Mouse (Mus musculus) forebrain, embryonic 15.5 days (tissue): ENCODE results near the gene Serpina12. TPM values are rescaled to one million over a fixed set of nuclear protein-coding genes. Genes with fewer than 3 reads are reported as not detected.
A peak's percentile ranks its signal among the peaks of the same experiment; 100 is the strongest.

Experiments used
- ATAC-seq: fragments of 200-750 bp; cut with Nextera tagmentation; replicated peaks from 2 replicates; pipeline ENCODE4 v1.8.0; 2017; ENCODE audit warnings: mild to moderate bottlenecking, moderate TSS enrichment, moderate library complexity
- H3K27ac ChIP-seq: fragments of 300-500 bp; sonication (generic); replicated peaks from 2 replicates; pipeline ENCODE4 v1.5.1; 2015; ENCODE audit warnings: mild to moderate bottlenecking, inconsistent platforms
- H3K27me3 ChIP-seq: fragments of 300-500 bp; sonication (generic); 2 replicates; pipeline ENCODE4 v1.6.1; 2015; ENCODE audit warnings: inconsistent platforms
- H3K36me3 ChIP-seq: fragments of 300-500 bp; sonication (generic); 2 replicates; pipeline ENCODE4 v1.6.1; 2015; ENCODE audit warnings: mild to moderate bottlenecking, inconsistent platforms
- H3K4me1 ChIP-seq: fragments of 300-500 bp; sonication (generic); 2 replicates; pipeline ENCODE4 v1.6.1; 2015; ENCODE audit warnings: inconsistent platforms
- H3K4me2 ChIP-seq: fragments of 300-500 bp; sonication (generic); replicated peaks from 2 replicates; pipeline ENCODE4 v1.6.1; 2015; ENCODE audit warnings: mild to moderate bottlenecking, inconsistent platforms
- H3K4me3 ChIP-seq: fragments of 300-500 bp; sonication (generic); 2 replicates; pipeline ENCODE4 v1.5.1; 2015; ENCODE audit warnings: mild to moderate bottlenecking, inconsistent platforms
- H3K9ac ChIP-seq: fragments of 300-500 bp; sonication (generic); replicated peaks from 2 replicates; pipeline ENCODE4 v1.6.1; 2015; ENCODE audit warnings: mild to moderate bottlenecking, inconsistent platforms
- H3K9me3 ChIP-seq: fragments of 300-500 bp; sonication (generic); 2 replicates; pipeline ENCODE4 v1.6.1; 2016; ENCODE audit warnings: inconsistent platforms
- WGBS: fragments of 180-500 bp; shearing (Covaris S2); methylation state at CpG from one replicate; pipeline ENCODE4 v1.1.7; 2015; ENCODE audit warnings: mixed read lengths; 5-methylcytosine and 5-hydroxymethylcytosine counted together
- polyA plus RNA-seq: library from polyadenylated mRNA; unstranded; fragments of >200 nt; fragmentation: Nextera tagmentation; extraction: Ambion mirVana; gene quantifications from 2 replicates; pipeline ENCODE4 v1.2.1, GENCODE M21; 2015

The Serpina12 gene
- polyA plus RNA-seq, 1 experiment from 2014 or later: not detected

DNA sequence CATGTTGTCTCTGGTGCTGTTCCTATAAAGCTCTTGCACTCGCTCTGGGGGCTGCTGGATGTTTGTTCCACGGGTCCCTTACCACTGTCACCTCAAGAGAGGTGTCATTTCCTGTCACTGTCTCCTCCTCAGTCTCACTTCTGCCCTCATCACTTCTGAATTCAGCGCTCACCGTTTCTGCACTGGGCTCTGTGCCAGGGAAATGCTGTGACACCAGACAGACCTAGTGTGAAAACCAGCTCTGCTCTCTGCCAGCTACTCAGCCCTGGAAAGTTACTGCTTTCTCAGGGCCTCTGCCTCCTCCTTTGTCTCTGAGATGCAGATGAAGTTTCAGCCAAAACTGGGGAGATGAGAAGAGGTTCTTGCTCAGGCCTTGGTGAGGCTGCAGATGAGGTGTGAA is 12.8 kb upstream of the Serpina12 start:
- H3K36me3 ChIP-seq: no peaks in the 10 kb centered on the region
- peaks cover 8% of the 10 kb centered on the region for H3K4me1 ChIP-seq
- no peak overlapping the region for H3K9ac ChIP-seq
- H3K4me2 ChIP-seq: no peak overlapping the region
- no peaks in the 10 kb centered on the region for H3K27me3 ChIP-seq
- 21% methylated on average over 4 of the region's 4 CpGs for WGBS
- no peaks in the 10 kb centered on the region for H3K9me3 ChIP-seq
- H3K4me3 ChIP-seq: no peak overlapping the region
- H3K27ac ChIP-seq: no peak overlapping the region; the same call in 1 of the 2 replicates
- peak; percentile 69 for ATAC-seq

DNA sequence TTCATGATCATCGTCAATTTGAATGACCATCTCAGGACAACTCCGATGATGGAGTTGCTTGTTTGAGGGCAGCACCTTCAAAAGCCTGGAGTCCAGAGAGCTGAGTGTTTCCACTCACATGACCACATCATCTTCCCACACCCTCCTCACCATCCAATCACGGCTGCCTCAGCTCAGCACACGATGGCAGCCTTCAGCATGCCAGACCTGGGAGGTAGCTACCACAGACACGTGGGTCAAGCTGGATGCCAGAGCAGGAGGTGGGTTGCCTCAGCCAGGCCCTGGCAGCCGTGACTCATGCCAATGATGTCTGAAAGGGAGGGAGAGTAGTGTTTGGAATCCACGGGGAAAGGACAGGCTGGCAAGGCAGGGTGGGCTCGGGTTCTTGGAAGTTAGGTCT is 11.5 kb upstream of the Serpina12 start:
- H3K4me2 ChIP-seq: no peak overlapping the region
- H3K4me3 ChIP-seq: no peak overlapping the region
- 84% methylated on average over 8 of the region's 8 CpGs for WGBS
- no peak overlapping the region for H3K9ac ChIP-seq
- no peak overlapping the region for H3K27ac ChIP-seq
- no peak for ATAC-seq
- no peaks in the 10 kb centered on the region for H3K36me3 ChIP-seq
- no peaks in the 10 kb centered on the region for H3K9me3 ChIP-seq
- peaks cover 8% of the 10 kb centered on the region for H3K4me1 ChIP-seq
- H3K27me3 ChIP-seq: no peaks in the 10 kb centered on the region

DNA sequence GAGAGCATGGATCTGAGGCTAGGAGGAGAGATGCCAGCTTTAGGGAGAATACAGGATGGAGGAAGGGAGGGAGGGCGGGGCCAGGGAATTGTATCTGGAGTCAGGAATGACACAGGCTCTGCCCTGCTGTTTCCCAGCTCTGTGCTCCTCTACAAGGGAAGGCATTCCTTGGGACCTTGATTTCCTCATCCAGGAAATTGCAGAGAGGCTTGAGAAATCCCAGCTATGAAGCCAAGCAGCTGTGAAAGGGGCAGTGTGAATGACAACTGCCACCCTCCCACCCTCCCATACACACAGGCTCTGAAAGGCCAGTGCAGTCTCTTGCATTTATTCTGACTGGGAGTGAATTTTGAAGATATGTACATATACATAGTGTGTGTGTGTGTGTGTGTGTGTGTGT is 9.8 kb upstream of the Serpina12 start:
- Histone ChIP-seq H3K9ac (no peak overlapping the region), H3K9me3 (no peaks in the 10 kb centered on the region), H3K4me2 (no peak overlapping the region), H3K27me3 (no peaks in the 10 kb centered on the region), H3K27ac (no peak overlapping the region), H3K4me3 (no peak overlapping the region), H3K4me1 (peaks cover 8% of the 10 kb centered on the region), H3K36me3 (no peaks in the 10 kb centered on the region)
- no peak for ATAC-seq
- 53% methylated on average over 1 of the region's 1 CpGs for WGBS

DNA sequence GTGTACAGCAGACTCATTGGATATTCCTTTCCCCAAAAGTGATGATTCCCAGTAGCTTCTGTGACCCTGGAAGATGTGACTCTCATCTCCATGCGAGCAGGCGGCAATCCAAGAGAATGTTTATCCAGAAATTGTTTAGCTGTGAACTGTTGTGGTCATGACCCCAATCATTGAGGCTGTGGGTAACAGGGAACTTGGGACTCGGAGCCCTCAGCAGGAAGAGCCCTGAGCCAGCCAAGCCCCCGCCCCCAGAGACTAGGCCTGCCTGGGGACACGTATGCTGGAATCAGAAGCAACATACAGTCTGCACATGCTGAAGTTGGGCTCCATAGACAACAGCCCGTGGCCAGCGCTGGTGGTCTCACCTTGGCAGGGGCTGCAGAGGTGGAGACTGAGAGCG is 1.5 kb upstream of the Serpina12 start:
- WGBS: 88% methylated on average over 8 of the region's 8 CpGs
- Histone ChIP-seq H3K4me2 (no peak overlapping the region), H3K4me1 (no peaks in the 10 kb centered on the region), H3K4me3 (no peak overlapping the region), H3K9me3 (no peaks in the 10 kb centered on the region), H3K36me3 (no peaks in the 10 kb centered on the region), H3K27me3 (no peaks in the 10 kb centered on the region), H3K27ac (no peak overlapping the region), H3K9ac (no peak overlapping the region)
- no peak for ATAC-seq

DNA sequence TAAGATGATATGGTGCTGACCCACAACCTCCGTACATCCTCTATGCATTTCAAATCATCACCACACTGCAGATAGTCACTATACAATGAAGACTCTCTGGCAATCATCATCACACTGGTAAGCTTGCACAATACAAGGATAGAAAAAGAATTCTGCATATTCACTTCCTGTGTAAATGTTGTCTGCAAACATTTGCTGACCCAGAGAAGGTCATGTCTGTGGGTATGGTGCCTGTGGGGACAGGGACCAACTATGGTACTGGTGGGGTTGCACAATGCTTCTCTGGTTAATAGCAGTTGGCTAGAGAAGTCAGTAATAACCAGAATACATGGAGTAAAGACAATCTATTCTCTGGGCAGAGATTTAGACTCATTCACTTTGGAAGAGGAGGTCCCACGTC is 1.5 kb downstream of the Serpina12 start:
- Histone ChIP-seq H3K4me2 (no peak overlapping the region), H3K4me1 (no peaks in the 10 kb centered on the region), H3K27me3 (no peaks in the 10 kb centered on the region), H3K36me3 (no peaks in the 10 kb centered on the region), H3K27ac (no peak overlapping the region), H3K9me3 (no peaks in the 10 kb centered on the region), H3K9ac (no peak overlapping the region), H3K4me3 (no peak overlapping the region)
- no peak for ATAC-seq
- WGBS: 86% methylated on average over 2 of the region's 2 CpGs

DNA sequence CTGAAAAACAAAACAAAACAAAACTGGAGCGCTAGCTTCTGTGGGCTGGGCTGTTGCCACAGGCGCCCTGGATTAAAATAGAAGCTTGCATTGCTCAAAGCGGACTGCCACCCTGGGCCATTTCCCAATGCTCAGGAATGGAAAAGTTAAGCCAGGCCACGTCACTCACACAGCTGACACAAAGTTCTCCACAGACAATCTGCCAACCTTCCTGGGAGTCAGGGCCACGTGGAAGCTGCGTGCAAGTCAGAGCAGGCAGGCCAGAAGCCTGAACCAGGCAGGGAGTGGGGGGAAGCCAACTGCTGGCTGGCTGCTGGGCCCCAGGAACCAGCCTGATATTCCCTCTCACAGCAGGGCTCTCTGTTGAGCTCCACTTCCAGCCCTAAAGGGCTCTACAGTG is 2.8 kb downstream of the Serpina12 start:
- H3K4me2 ChIP-seq: no peak overlapping the region
- H3K9ac ChIP-seq: no peak overlapping the region
- no peaks in the 10 kb centered on the region for H3K4me1 ChIP-seq
- ATAC-seq: no peak
- H3K9me3 ChIP-seq: no peaks in the 10 kb centered on the region
- no peaks in the 10 kb centered on the region for H3K36me3 ChIP-seq
- no peaks in the 10 kb centered on the region for H3K27me3 ChIP-seq
- H3K27ac ChIP-seq: no peak overlapping the region
- 68% methylated on average over 6 of the region's 6 CpGs for WGBS
- H3K4me3 ChIP-seq: no peak overlapping the region

DNA sequence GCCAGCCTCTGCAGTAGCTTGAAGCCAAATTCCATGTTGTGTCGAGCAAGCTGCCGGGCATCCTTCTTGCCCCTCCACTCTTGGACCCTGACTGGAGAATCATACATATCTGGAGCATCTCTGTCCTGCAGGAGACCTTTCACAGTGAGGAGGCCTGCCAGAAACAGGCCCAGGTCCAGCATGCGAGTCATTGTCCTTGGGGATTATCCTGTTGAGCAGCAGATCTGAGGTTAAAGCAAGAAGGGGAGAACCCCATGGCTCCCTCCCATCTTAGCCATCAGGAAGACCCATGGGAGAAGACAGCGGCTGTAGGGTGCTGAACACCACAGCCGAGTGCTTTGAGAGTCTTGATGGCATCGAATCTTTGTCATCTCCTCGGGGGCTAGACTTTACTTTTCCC is 6.1 kb downstream of the Serpina12 start:
- no peak for ATAC-seq
- 95% methylated on average over 7 of the region's 7 CpGs for WGBS

DNA sequence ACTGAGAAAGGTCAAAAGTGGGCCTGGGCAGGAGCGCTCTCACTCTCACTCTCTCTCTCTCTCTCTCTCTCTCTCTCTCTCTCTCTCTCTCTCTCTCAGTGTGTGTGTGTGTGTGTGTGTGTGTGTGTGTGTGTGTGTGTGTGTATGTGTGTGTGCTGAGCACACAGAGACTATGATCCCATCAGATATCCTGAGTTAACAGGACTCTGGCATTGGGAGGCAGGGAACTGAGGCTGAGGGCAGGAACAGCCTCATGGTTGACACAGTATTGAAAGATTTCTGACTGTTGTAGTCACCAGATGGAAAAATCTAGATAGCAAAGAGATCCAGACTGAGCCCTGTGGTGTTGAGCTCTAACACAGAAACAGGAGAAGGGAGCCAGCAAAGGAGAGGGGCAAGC is 10.5 kb downstream of the Serpina12 start:
- H3K4me2 ChIP-seq: no peak overlapping the region
- no peak overlapping the region for H3K4me3 ChIP-seq
- H3K9me3 ChIP-seq: no peaks in the 10 kb centered on the region
- no peaks in the 10 kb centered on the region for H3K4me1 ChIP-seq
- no peak for ATAC-seq
- no peaks in the 10 kb centered on the region for H3K27me3 ChIP-seq
- H3K27ac ChIP-seq: no peak overlapping the region
- H3K9ac ChIP-seq: no peak overlapping the region
- 100% methylated on average over 1 of the region's 1 CpGs for WGBS
- H3K36me3 ChIP-seq: no peaks in the 10 kb centered on the region

More for the DNA sequence above, 6.1 kb downstream of the Serpina12 start:
- H3K9me3 ChIP-seq: no peaks in the 10 kb centered on the region
- no peak overlapping the region for H3K4me3 ChIP-seq
- no peaks in the 10 kb centered on the region for H3K27me3 ChIP-seq
- no peak overlapping the region for H3K4me2 ChIP-seq
- H3K9ac ChIP-seq: no peak overlapping the region
- H3K36me3 ChIP-seq: no peaks in the 10 kb centered on the region
- no peaks in the 10 kb centered on the region for H3K4me1 ChIP-seq
- no peak overlapping the region for H3K27ac ChIP-seq

DNA sequence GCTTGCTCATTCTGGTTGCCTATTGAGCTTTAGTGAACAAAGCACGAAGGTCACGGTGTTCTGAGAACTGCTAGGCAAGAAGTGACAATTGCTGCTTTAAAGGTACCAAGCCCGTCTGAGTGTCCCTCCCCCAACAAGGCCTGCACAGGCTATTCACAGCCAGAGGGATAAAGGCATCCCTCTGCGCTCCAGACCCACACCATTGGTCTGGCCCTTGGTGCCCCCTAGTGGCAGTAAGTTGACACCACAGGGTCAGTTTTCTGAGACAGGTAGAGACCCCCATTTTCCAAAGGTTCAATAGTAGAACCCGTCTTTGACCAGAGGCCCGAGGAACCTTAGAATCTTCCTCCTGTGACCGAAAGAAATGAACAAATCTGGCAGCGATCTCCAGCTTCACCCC is 14.3 kb downstream of the Serpina12 start:
- Histone ChIP-seq H3K4me1 (no peaks in the 10 kb centered on the region), H3K9me3 (no peaks in the 10 kb centered on the region), H3K4me2 (no peak overlapping the region), H3K36me3 (no peaks in the 10 kb centered on the region), H3K4me3 (no peak overlapping the region), H3K27ac (no peak overlapping the region), H3K9ac (no peak overlapping the region), H3K27me3 (no peaks in the 10 kb centered on the region)
- ATAC-seq: no peak
- WGBS: 40% methylated on average over 8 of the region's 8 CpGs

DNA sequence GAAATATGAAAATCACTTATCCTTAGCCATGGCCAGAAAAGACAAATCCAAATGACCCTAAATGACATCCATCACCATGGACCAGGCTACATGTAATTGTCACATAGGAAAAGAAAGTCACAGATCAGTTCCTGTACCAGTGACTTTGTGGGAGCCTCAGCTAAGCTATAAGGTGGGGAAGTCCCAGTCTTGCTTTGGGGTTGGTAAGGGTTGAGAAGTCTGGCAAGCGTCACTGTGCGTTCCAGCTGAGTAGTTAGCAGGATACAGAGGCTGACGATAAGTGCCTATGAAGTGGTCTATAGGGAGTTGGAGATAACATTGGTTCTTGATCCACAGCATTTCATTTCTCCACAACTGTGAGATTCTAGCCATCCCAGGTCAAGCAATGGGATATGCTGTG is 29.0 kb downstream of the Serpina12 start:
- Histone ChIP-seq H3K9ac (no peak overlapping the region), H3K4me1 (no peaks in the 10 kb centered on the region), H3K36me3 (no peaks in the 10 kb centered on the region), H3K4me2 (no peak overlapping the region), H3K9me3 (no peaks in the 10 kb centered on the region), H3K27me3 (no peaks in the 10 kb centered on the region), H3K27ac (no peak overlapping the region), H3K4me3 (no peak overlapping the region)
- 89% methylated on average over 3 of the region's 3 CpGs for WGBS
- ATAC-seq: no peak

DNA sequence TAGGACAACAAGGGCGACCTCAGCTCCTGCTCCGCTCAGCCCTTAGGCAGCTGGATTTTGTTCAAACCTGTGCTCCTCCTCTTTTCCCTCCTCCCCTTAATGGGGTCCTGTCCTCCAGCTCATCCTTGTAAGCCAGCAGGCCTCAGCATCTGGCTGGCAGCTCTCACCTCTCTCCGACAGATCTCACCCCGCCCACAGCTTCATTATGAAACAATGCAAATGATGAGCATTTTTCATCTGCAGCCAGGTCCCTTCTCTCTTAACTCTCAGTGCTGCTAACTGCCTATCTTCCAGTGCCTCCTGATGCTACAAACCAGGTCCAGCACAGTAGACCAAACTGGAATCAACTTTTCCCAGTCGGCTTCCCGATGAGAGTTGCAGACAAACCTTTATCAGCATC is 30.6 kb downstream of the Serpina12 start, which contains the start of gene Serpina9:
Gene Serpina9 (minus strand): TSS at position 136 of the 400 bp plus-strand sequence.
- ATAC-seq: no peak
- no peaks in the 10 kb centered on the region for H3K36me3 ChIP-seq
- H3K4me1 ChIP-seq: no peaks in the 10 kb centered on the region
- no peaks in the 10 kb centered on the region for H3K9me3 ChIP-seq
- no peaks in the 10 kb centered on the region for H3K27me3 ChIP-seq
- WGBS: 90% methylated on average over 6 of the region's 6 CpGs
- no peak within 1 kb of the TSS for H3K9ac ChIP-seq
- no peak within 1 kb of the TSS for H3K4me2 ChIP-seq
- H3K4me3 ChIP-seq: no peak within 1 kb of the TSS
- no peak within 1 kb of the TSS for H3K27ac ChIP-seq

DNA sequence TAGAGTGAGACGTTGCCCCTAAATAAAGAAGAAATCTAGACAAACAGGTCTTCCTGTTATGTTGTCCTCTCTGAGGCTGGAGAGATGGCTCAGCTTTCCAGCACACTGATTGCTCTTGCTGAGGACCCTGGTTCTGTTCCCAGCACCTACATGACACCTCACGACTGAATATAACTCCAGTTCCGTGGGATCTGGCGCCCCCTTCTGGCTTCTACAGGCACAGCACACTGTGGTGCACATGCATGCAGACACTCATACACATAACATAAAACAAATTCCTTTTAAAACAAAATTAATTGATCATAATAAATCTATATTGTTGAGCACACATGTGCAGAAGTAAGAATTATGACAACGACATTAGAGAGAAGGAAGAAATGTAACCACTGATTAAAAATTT is 39.6 kb downstream of the Serpina12 start:
- Histone ChIP-seq H3K9ac (no peak overlapping the region), H3K9me3 (no peaks in the 10 kb centered on the region), H3K36me3 (no peaks in the 10 kb centered on the region), H3K4me2 (no peak overlapping the region), H3K4me1 (no peaks in the 10 kb centered on the region), H3K27me3 (no peaks in the 10 kb centered on the region), H3K4me3 (no peak overlapping the region), H3K27ac (no peak overlapping the region)
- ATAC-seq: no peak
- 84% methylated on average over 5 of the region's 5 CpGs for WGBS

DNA sequence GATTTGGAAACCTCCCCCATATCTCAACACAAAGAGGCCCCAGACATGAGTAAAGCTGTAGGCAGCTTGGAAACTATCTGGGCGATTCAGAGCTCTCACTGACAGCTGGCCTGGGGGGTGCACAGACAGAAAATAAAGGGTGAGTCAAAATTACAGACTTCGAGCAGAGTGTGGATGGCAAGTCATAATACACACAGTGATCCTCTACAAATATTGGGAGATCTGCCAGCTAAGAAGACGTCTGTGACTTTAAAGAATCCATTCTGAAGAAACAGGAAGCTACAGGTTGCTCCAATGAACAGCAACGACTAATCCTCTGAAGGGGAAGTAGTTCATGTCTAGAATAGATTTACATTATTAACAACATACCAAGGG is 41.0 kb downstream of the Serpina12 start:
- Histone ChIP-seq H3K4me2 (no peak overlapping the region), H3K4me1 (no peaks in the 10 kb centered on the region), H3K27me3 (no peaks in the 10 kb centered on the region), H3K36me3 (no peaks in the 10 kb centered on the region), H3K9ac (no peak overlapping the region), H3K9me3 (no peaks in the 10 kb centered on the region), H3K27ac (no peak overlapping the region), H3K4me3 (no peak overlapping the region)
- WGBS: 65% methylated on average over 4 of the region's 4 CpGs
- no peak for ATAC-seq
